Mouse (Mus musculus) forebrain, embryonic 11.5 days (tissue): ENCODE measurements around the gene Racgap1. TPM values are rescaled to one million over a fixed set of nuclear protein-coding genes. Genes with fewer than 3 reads are reported as not detected.
A peak's percentile ranks its signal among the peaks of the same experiment; 100 is the strongest.

Experiments
- ATAC-seq: fragments of 200-750 bp; cut with Nextera tagmentation; replicated peaks from 2 replicates; pipeline ENCODE4 v1.8.0; 2017; ENCODE audit warnings: moderate TSS enrichment; ENCODE audit not compliant: low FRiP score
- DNase-seq: peaks from one replicate; pipeline ENCODE4 v3.0.0-alpha.2; 2017; ENCODE audit warnings: low spot score
- H3K27ac ChIP-seq: fragments of 300-500 bp; sonication (generic); 2 replicates; pipeline ENCODE4 v1.5.1; 2014; ENCODE audit warnings: low read depth, low read length
- H3K27me3 ChIP-seq: fragments of 300-500 bp; sonication (generic); 2 replicates; pipeline ENCODE4 v1.6.1; 2014; ENCODE audit warnings: mild to moderate bottlenecking, low read length, mixed read lengths; ENCODE audit not compliant: control insufficient read depth, insufficient read depth
- H3K36me3 ChIP-seq: fragments of 300-500 bp; sonication (generic); 2 replicates; pipeline ENCODE4 v1.6.1; 2014; ENCODE audit warnings: mild to moderate bottlenecking, low read length, moderate library complexity, mixed read lengths; ENCODE audit not compliant: control insufficient read depth, insufficient read depth
- H3K4me1 ChIP-seq: fragments of 300-500 bp; sonication (generic); replicated peaks from 2 replicates; pipeline ENCODE4 v1.6.1; 2014; ENCODE audit warnings: low read length, mixed read lengths; ENCODE audit not compliant: control insufficient read depth, insufficient read depth
- H3K4me2 ChIP-seq: fragments of 300-500 bp; sonication (generic); 2 replicates; pipeline ENCODE4 v1.6.1; 2014; ENCODE audit warnings: low read depth, mild to moderate bottlenecking, low read length, moderate library complexity, mixed read lengths; ENCODE audit not compliant: severe bottlenecking
- H3K4me3 ChIP-seq: fragments of 300-500 bp; sonication (generic); 2 replicates; pipeline ENCODE4 v1.5.1; 2014; ENCODE audit warnings: low read depth, low read length
- H3K9ac ChIP-seq: fragments of 300-500 bp; sonication (generic); 2 replicates; pipeline ENCODE4 v1.6.1; 2014; ENCODE audit warnings: low read length
- H3K9me3 ChIP-seq: fragments of 300-500 bp; sonication (generic); 2 replicates; pipeline ENCODE4 v1.6.1; 2016; ENCODE audit warnings: low read length, mixed read lengths; ENCODE audit not compliant: control insufficient read depth
- WGBS: fragments of 180-500 bp; shearing (Covaris S2); extraction: QIAGEN DNeasy Blood & Tissue Kit; methylation state at CpG from one replicate; pipeline ENCODE4 v1.1.7; 2014; 5-methylcytosine and 5-hydroxymethylcytosine counted together
- polyA plus RNA-seq: library from polyadenylated mRNA; unstranded; fragments of >200 nt; fragmentation: Nextera tagmentation; extraction: Ambion mirVana; gene quantifications from 2 replicates; pipeline ENCODE4 v1.2.1, GENCODE M21; 2014

The Racgap1 gene
- polyA plus RNA-seq, 1 experiment from 2014 or later = 217 TPM

GRCm38 (mm10) chr15:99661121-99661830, 9.8 kb upstream of the Racgap1 start:
- ATAC-seq = no peak
- no peak for DNase-seq
- H3K36me3 ChIP-seq = no peaks in the 10 kb centered on the region
- H3K27me3 ChIP-seq = peaks cover 17% of the 10 kb centered on the region
- no peak overlapping the region for H3K9ac ChIP-seq
- no peak overlapping the region for H3K4me2 ChIP-seq
- no peak overlapping the region for H3K4me3 ChIP-seq
- H3K27ac ChIP-seq = no peak overlapping the region
- 96% methylated on average over 15 of the region's 15 CpGs for WGBS
- peaks cover 17% of the 10 kb centered on the region; the same call in 1 of the 2 replicates for H3K4me1 ChIP-seq
- no peaks in the 10 kb centered on the region for H3K9me3 ChIP-seq

- Histone ChIP-seq H3K36me3 (no peaks in the 10 kb centered on the region), H3K27me3 (peaks cover 22% of the 10 kb centered on the region), H3K4me2 (no peak overlapping the region), H3K9me3 (no peaks in the 10 kb centered on the region), H3K9ac (no peak overlapping the region), H3K4me1 (peaks cover 6% of the 10 kb centered on the region; the same call in 1 of the 2 replicates), H3K4me3 (no peak overlapping the region), H3K27ac (no peak overlapping the region)
- DNase-seq (no peak), ATAC-seq (no peak)
- 46% methylated on average over 2 of the region's 2 CpGs for WGBS
Measured at GRCm38 (mm10) chr15:99658437-99658836, 7.0 kb upstream of the Racgap1 start.

GRCm38 (mm10) chr15:99655956-99656355, 4.5 kb upstream of the Racgap1 start:
- ATAC-seq = no peak
- no peak for DNase-seq
- H3K9me3 ChIP-seq = no peaks in the 10 kb centered on the region
- no peak overlapping the region for H3K27ac ChIP-seq
- peaks cover 7% of the 10 kb centered on the region; the same call in 1 of the 2 replicates for H3K4me1 ChIP-seq
- no peak overlapping the region for H3K9ac ChIP-seq
- no peaks in the 10 kb centered on the region for H3K36me3 ChIP-seq
- no peak overlapping the region for H3K4me3 ChIP-seq
- H3K4me2 ChIP-seq = no peak overlapping the region
- 61% methylated on average over 9 of the region's 9 CpGs for WGBS
- peaks cover 24% of the 10 kb centered on the region for H3K27me3 ChIP-seq

- Histone ChIP-seq H3K4me3 (peak overlapping the region; percentile 15), H3K9me3 (no peaks in the 10 kb centered on the region), H3K4me2 (peak overlapping the region; percentile 36), H3K36me3 (no peaks in the 10 kb centered on the region), H3K27me3 (peaks cover 24% of the 10 kb centered on the region), H3K27ac (no peak overlapping the region), H3K4me1 (peaks cover 20% of the 10 kb centered on the region), H3K9ac (peak overlapping the region; percentile 20; the same call in 1 of the 2 replicates)
- ATAC-seq (no peak), DNase-seq (peak; percentile 53)
- 3% methylated on average over 21 of the region's 21 CpGs for WGBS
Measured at GRCm38 (mm10) chr15:99653876-99654275, 2.4 kb upstream of the Racgap1 start.

- Histone ChIP-seq H3K27me3 (peaks cover 24% of the 10 kb centered on the region), H3K27ac (no peak overlapping the region), H3K36me3 (no peaks in the 10 kb centered on the region), H3K4me3 (peak overlapping the region; percentile 15), H3K9ac (no peak overlapping the region), H3K4me2 (peak overlapping the region; percentile 36; the same call in 1 of the 2 replicates), H3K4me1 (peaks cover 24% of the 10 kb centered on the region), H3K9me3 (no peaks in the 10 kb centered on the region)
- ATAC-seq (no peak), DNase-seq (no peak)
- 9% methylated on average over 8 of the region's 8 CpGs for WGBS
Measured at GRCm38 (mm10) chr15:99653291-99653690, 1.8 kb upstream of the Racgap1 start.

- no peak for ATAC-seq
- peaks cover 24% of the 10 kb centered on the region for H3K4me1 ChIP-seq
- no peaks in the 10 kb centered on the region for H3K9me3 ChIP-seq
- H3K9ac ChIP-seq = peak overlapping the region; percentile 0; the same call in 1 of the 2 replicates
- H3K36me3 ChIP-seq = no peaks in the 10 kb centered on the region
- H3K4me2 ChIP-seq = peak overlapping the region; percentile 73; the same call in 1 of the 2 replicates
- peak overlapping the region; percentile 89; the same call in 1 of the 2 replicates for H3K4me3 ChIP-seq
- DNase-seq = no peak
- peaks cover 24% of the 10 kb centered on the region for H3K27me3 ChIP-seq
- H3K27ac ChIP-seq = no peak overlapping the region
- 75% methylated on average over 10 of the region's 10 CpGs for WGBS
Measured at GRCm38 (mm10) chr15:99651984-99652872, 772 bp upstream of the Racgap1 start.

GRCm38 (mm10) chr15:99650304-99650703, 1.2 kb downstream of the Racgap1 start:
- peak overlapping the region; percentile 89 for H3K4me3 ChIP-seq
- peaks cover 19% of the 10 kb centered on the region for H3K27me3 ChIP-seq
- peak overlapping the region; percentile 73 for H3K4me2 ChIP-seq
- peaks cover 24% of the 10 kb centered on the region for H3K4me1 ChIP-seq
- H3K27ac ChIP-seq = no peak overlapping the region
- H3K36me3 ChIP-seq = no peaks in the 10 kb centered on the region
- no peaks in the 10 kb centered on the region for H3K9me3 ChIP-seq
- H3K9ac ChIP-seq = peak overlapping the region; percentile 92
- ATAC-seq (no peak), DNase-seq (no peak)
- 65% methylated on average over 2 of the region's 2 CpGs for WGBS

GRCm38 (mm10) chr15:99649067-99649761, 2.2 kb downstream of the Racgap1 start:
- Histone ChIP-seq H3K27me3 (peaks cover 9% of the 10 kb centered on the region), H3K4me2 (peak overlapping the region; percentile 73), H3K9me3 (no peaks in the 10 kb centered on the region), H3K27ac (no peak overlapping the region), H3K9ac (peak overlapping the region; percentile 41; the same call in 1 of the 2 replicates), H3K4me1 (peaks cover 25% of the 10 kb centered on the region), H3K36me3 (no peaks in the 10 kb centered on the region), H3K4me3 (peak overlapping the region; percentile 89)
- DNase-seq (no peak), ATAC-seq (no peak)
- WGBS = 50% methylated on average over 6 of the region's 6 CpGs
